Mouse (Mus musculus): ENCODE measurements around the gene Slc13a5. TPM values are rescaled to one million over a fixed set of nuclear protein-coding genes. Genes with fewer than 3 reads are reported as not detected.

Slc13a5 gene
- polyA plus RNA-seq, 1 experiment, result not detected

GRCm38 (mm10) chr11:72281852-72282400 is 14.9 kb upstream of the Slc13a5 start:
- TF ChIP-seq GATA1 (IDR thresholded peaks at IDR 0.05; ENCODE audit: low read length), result no peak

DNA sequence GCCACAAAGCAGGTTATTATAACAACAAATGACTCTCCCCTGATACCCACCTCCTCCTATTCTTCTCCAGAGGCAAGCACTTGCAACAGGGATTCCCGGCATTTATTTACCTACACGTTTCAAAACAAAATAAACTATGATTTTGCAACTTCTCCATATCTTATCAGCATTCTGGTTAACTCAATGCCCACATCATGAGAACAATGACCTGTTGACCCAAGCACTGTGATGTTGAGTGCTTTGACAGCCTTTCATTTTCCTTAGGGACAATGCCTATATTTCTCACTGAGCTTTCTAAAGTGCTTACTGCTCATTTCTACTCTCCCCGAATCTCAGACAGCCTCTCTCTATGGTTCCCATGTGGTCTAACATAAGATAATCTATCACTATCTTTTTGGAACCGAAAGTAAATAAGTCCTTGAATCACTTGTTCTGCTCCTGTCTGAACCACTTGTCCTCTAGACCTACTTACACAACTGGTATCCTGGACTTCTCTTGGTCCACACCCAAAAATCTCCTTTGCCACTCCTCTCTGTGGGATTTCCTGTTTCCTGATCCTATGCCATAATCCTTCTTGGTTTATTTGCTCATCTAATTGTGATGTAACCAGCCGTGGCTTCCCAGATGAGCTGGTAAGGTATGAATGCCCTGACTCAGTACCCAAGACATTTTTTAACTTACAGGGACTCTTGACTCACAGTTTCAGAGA is 14.3 kb upstream of the Slc13a5 start:
- TF ChIP-seq GATA1 (IDR thresholded peaks at IDR 0.05; ENCODE audit: low read length), result no peak

GRCm38 (mm10) chr11:72273341-72273740 is 6.3 kb upstream of the Slc13a5 start:
- TF ChIP-seq GATA1 (IDR thresholded peaks at IDR 0.05; ENCODE audit: low read length), result no peak

DNA sequence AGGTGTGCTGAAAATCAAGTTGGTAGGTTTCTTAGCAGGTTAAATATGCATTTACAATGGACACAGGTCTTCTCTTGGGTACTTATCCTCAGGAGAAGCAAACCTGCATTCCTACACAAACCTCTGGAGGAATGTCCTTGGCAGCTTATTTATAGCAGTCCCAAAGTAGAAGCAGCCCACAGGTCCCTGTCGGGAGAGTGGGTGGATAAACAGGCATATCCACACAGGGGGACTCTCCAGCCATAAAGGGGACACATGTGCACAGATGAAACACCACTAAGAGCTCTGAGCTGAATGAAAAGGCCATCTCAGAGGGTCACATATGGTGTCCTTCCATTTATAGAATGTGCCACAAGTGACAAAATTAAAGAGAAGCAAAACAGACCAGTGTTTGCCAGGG is 4.7 kb upstream of the Slc13a5 start:
- TF ChIP-seq GATA1 (IDR thresholded peaks at IDR 0.05; ENCODE audit: low read length), result no peak

GRCm38 (mm10) chr11:72266207-72266959 is 639 bp downstream of the Slc13a5 start:
- TF ChIP-seq GATA1 (IDR thresholded peaks at IDR 0.05; ENCODE audit: low read length), result no peak

GRCm38 (mm10) chr11:72265483-72265882 is 1.5 kb downstream of the Slc13a5 start:
- no peak for TF ChIP-seq GATA1 (IDR thresholded peaks at IDR 0.05; ENCODE audit: low read length)

DNA sequence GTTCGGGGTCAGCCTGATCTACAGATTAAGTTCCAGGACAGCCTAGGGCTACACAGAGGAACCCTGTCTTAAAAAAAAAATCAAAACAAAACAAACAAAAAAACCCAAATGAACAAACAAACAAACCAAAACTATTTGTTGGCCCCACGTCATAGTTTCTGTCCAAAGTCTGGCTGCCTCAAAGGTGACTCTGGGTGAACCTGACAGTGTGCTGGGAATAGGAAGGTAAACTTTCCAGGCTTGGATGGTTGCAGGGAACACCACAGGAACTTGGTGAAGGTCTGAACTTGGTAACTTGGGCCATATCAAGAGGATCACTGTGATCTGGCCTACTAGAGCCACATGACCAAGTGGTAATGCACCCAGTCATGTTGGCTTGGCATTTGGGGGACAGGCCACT is 10.6 kb downstream of the Slc13a5 start:
- no peak for TF ChIP-seq GATA1 (IDR thresholded peaks at IDR 0.05; ENCODE audit: low read length)

DNA sequence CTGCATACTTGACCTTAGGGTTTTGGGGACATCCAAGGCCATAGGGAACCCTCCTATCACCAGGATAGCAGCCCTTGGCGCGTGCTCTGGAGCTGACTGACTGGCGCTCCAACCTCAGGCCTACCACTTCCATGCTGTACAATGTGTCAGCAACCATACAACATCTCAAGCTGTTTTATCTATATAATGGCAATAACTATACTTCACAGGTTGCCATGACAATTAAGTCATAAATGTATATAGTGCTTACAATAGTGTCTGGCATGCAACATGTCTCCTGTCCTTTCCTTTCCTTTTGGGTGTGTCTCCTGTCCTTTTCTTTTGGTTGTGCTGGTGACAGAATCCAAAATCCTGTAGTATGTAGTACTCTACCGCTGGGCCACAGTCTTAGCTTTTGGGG is 11.4 kb downstream of the Slc13a5 start:
- TF ChIP-seq GATA1 (IDR thresholded peaks at IDR 0.05; ENCODE audit: low read length), result no peak

DNA sequence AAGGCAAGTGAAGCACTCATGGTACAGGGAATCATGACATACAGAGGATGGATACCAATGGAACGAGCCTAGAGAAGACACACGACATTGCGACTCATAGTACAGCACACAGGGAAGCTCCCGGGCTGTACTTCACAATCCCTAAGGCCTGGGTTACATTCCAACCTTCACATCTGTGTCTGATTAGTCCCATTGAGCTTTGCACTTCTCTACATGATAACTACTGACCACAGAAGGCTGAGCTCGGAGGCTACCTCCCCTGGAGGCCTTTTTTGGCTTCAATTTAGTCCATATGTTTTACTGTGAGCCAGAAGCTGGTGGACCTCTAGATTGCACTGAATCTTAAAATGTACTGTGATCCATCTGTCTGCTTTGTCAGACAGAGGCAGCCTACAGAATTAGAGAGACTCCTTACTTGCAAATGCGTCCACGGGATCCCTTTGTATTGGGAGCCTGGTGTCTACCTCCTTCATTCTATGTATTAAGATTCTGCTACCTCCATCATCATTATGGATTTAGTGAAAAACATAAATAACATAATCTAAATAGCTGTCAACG is 21.7 kb downstream of the Slc13a5 start:
- TF ChIP-seq GATA1 (IDR thresholded peaks at IDR 0.05; ENCODE audit: low read length), result no peak

- TF ChIP-seq GATA1 (IDR thresholded peaks at IDR 0.05; ENCODE audit: low read length), result no peak
These were observed 26.8 kb downstream of the Slc13a5 start for GRCm38 (mm10) chr11:72240062-72240860.

DNA sequence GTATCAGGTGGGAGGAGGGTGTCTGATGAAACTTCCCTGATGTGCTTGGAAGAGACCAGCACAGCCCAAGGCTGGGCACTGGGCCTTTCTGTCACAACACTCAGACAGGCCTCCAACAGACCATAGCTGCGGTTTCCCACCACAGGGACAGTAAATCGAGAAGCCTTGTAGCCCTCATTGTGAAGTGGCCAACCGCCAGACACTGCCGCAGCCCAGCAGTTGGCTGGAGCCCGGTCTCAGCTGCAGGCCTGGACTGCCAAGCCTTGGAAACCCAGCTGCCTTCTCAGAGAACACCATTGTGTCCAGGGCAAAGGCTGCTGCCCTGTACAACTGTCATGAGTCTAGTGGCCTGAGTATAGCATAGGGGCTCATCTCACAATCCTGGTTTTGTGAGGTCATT is 33.0 kb downstream of the Slc13a5 start:
- no peak for TF ChIP-seq GATA1 (IDR thresholded peaks at IDR 0.05; ENCODE audit: low read length)

GRCm38 (mm10) chr11:72232991-72233390 is 34.0 kb downstream of the Slc13a5 start:
- TF ChIP-seq GATA1 (IDR thresholded peaks at IDR 0.05; ENCODE audit: low read length), result no peak

DNA sequence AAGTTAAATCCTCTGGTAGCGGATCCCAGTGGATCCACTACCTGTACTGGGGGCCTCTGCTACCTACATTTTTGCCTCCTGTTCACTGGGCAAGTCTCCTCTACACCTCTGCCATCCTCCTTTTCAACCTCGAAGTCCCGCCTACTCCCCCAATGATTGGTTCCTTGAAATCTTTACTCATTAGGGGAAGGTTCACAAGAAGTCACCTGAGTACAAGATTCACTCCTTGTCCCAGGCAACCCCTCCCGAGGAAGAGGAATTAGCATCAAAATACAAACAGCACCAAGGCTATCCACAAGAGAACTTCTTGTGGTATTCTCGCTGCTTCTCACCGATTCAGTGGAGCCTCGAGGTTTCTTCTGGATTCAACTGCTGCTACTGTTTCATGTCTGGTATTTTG is 35.0 kb downstream of the Slc13a5 start:
- TF ChIP-seq GATA1 (IDR thresholded peaks at IDR 0.05; ENCODE audit: low read length), result no peak

DNA sequence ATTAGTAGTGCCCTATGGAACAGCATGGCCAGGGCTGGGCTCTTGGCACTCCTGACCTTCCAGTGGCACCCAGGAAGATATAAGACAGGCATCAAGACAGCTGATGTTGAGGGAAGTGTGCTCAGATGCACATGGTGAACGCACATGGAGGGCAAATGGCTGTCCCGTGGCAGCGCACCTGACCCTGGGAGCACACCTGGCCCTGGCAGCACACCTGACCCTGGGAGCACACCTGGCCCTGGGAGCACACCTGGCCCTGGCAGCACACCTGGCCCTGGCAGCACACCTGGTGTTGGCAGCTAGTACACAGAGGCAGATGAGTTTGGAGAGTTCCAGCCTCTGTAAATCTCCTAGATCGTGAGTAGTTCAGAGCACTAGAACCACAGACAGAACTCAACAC is 38.5 kb downstream of the Slc13a5 start:
- no peak for TF ChIP-seq GATA1 (IDR thresholded peaks at IDR 0.05; ENCODE audit: low read length)

GRCm38 (mm10) chr11:72226901-72227300 is 40.1 kb downstream of the Slc13a5 start:
- TF ChIP-seq GATA1 (IDR thresholded peaks at IDR 0.05; ENCODE audit: low read length), result no peak

Measured in G1E-ER4 (cell line).